Mouse (Mus musculus) cerebellum, adult 11-12 months (tissue): ENCODE measurements at regions not wholly inside any gene's neighbourhood (a gene's known extent, or its start where the extent isn't known, plus 50 kb on each side); places are given as distances from the start of the nearest gene placed in this dataset.

ENCODE experiments used
- DNase-seq: peaks from one replicate; pipeline ENCODE4 v3.0.0; 2022

DNA sequence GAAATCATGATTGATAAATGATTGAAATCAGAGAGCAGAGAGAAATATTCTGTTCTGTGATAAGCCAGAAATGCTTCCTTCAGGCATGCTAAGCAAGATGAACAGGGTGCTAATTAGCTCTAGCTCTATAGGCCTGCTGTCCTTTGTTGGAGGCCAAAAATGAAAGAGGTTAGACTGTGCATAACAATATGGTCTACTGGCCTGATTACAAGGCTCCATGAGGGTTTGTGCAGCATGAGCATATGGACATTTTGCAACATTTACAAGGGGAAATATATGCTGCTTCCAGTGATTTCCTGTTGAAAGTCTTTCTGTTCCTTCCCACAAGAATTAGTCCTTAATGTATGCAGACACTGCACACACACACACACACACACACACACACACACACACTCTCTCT is 114.3 kb downstream of the Ldoc1 start:
- DNase-seq = peak; percentile 78

DNA sequence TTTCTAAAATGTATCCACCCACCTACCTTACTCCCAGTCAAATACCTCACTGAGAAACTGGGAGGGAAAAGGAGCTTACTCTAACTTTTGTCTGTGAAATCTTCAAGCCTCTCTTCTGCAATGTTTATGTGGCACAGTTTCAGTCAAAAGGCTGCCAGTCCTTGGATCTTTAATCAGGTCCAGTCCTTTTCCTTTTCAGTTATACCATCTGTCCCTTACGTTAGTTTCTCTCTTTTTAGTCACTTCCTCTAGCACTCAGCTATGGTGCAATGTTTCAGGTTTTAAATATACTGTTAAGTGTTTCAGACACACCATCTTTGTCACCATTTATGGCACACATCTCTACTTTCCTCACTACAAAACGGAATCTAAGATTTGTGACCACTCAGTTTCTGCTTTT is 115.0 kb downstream of the Ldoc1 start:
- DNase-seq = no peak
